Comparison of ENCODE assay signal across 28 mouse cellular contexts in the genomic region with DNA sequence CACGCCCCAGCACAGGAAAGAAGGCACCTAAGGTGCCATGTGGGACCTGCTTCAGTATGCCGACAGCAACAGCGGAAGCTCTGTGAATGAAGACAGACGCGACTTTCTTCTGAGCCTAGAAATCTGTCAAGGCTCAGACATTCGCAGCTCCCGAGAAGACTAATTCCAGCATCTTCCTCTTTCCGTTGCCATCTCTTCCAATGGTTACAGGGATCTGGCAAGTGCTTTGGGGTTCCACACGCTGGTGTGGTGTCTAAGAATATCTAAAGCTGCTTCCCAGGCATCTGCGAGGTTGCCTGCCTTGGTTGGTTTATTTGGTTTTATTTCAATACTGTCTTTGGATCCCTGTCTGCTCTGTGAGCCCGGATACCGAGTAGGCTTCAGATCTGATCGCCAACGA.
DNase-seq lines count a peak whose midpoint lies in the region; ATAC-seq and TF ChIP-seq lines count a peak whose summit lies in the region.
"Had no signal": no experiment of that assay in that cellular context is flagged by ENCODE, and none has a peak within 500 bp of the region (broad histone marks: within the 10 kb centered on the region; RNA-seq: fewer than 3 reads in every experiment).

No protein-coding gene starts in this region.

- H3K36me3 ChIP-seq in forebrain, embryonic 16.5 days (ENCODE audit: control insufficient read depth, insufficient read depth): no peaks in the 10 kb centered on the region
- peaks cover 10% of the 10 kb centered on the region; the same call in 1 of the 2 replicates for H3K36me3 ChIP-seq in forebrain, embryonic 13.5 days (ENCODE audit: poor library complexity, severe bottlenecking)
- H3K36me3 ChIP-seq in midbrain, embryonic 11.5 days (ENCODE audit: control insufficient read depth, insufficient read depth, low read length): peaks cover 4% of the 10 kb centered on the region; the same call in 1 of the 2 replicates
- no peaks in the 10 kb centered on the region for H3K36me3 ChIP-seq in midbrain, embryonic 15.5 days (replicated peaks)

- no peak for DNase-seq in layer of hippocampus, adult 2 months (ENCODE audit: low spot score in 2 of 2)
- DNase-seq in layer of hippocampus, adult 18-20 months (ENCODE audit: low spot score in 2 of 2): no peak
- DNase-seq in midbrain, embryonic 11.5 days (ENCODE audit: low spot score, missing footprints): peak; percentile 54
- DNase-seq in brain, adult 2 months (ENCODE audit: low read depth, low spot score): peak; percentile 77
- DNase-seq: adrenal gland, postnatal 10 days; adrenal gland, postnatal 36 days; cerebellum, adult 11 months; cerebellum, adult 2 months; cerebellum, adult 9-11 months; gastrocnemius, postnatal 10 days; gastrocnemius, postnatal 36 days; heart, adult 2 months; heart, postnatal 14 days; heart, postnatal 4 days had no signal

- no peak for TF ChIP-seq CTCF in layer of hippocampus, adult 2 months (conservative IDR thresholded peaks at IDR 0.05)

- WGBS in forebrain, embryonic 16.5 days: 86% methylated on average over 14 of the region's 14 CpGs
- WGBS in forebrain, embryonic 13.5 days: 91% methylated on average over 14 of the region's 14 CpGs
- WGBS in midbrain, embryonic 11.5 days: 90% methylated on average over 14 of the region's 14 CpGs
- 91% methylated on average over 14 of the region's 14 CpGs for WGBS in midbrain, embryonic 15.5 days

- no peak overlapping the region for H3K9ac ChIP-seq in forebrain, embryonic 16.5 days (replicated peaks; ENCODE audit: low read depth, low read length)
- H3K9ac ChIP-seq in forebrain, embryonic 13.5 days: no peak overlapping the region
- no peak overlapping the region for H3K9ac ChIP-seq in midbrain, embryonic 11.5 days (ENCODE audit: low read length)
- H3K9ac ChIP-seq in midbrain, embryonic 15.5 days: no peak overlapping the region
- H3K9ac ChIP-seq: embryonic facial prominence, embryonic 12.5 days; embryonic facial prominence, embryonic 15.5 days; heart, embryonic 13.5 days; hindbrain, embryonic 14.5 days had no signal

- H3K27ac ChIP-seq in forebrain, embryonic 16.5 days (ENCODE audit: low read length): peak overlapping the region; percentile 60
- no peak overlapping the region for H3K27ac ChIP-seq in forebrain, embryonic 13.5 days
- H3K27ac ChIP-seq in layer of hippocampus, adult 2 months: peak overlapping the region; percentile 46
- no peak overlapping the region for H3K27ac ChIP-seq in midbrain, embryonic 11.5 days (ENCODE audit: low read depth, low read length)
- H3K27ac ChIP-seq in midbrain, embryonic 15.5 days: no peak overlapping the region
- H3K27ac ChIP-seq: embryonic facial prominence, embryonic 12.5 days; embryonic facial prominence, embryonic 15.5 days; heart, adult 2 months; heart, embryonic 10.5 days; heart, embryonic 13.5 days; hindbrain, embryonic 14.5 days; hindbrain, postnatal 0 days had no signal

- ATAC-seq in forebrain, embryonic 16.5 days: no peak
- ATAC-seq in forebrain, embryonic 13.5 days: no peak
- ATAC-seq in midbrain, embryonic 11.5 days (ENCODE audit: low FRiP score): no peak
- ATAC-seq in midbrain, embryonic 15.5 days (replicated peaks): no peak
- ATAC-seq in inflammation-experienced regulatory T-cells, adult 6 months: no peak
- ATAC-seq: forebrain, embryonic 14.5 days; hindbrain, postnatal 0 days; Patski had no signal

- H3K27me3 ChIP-seq in forebrain, embryonic 16.5 days (replicated peaks; ENCODE audit: control insufficient read depth, insufficient read depth, low read length): no peaks in the 10 kb centered on the region
- H3K27me3 ChIP-seq in forebrain, embryonic 13.5 days: no peaks in the 10 kb centered on the region
- no peaks in the 10 kb centered on the region for H3K27me3 ChIP-seq in midbrain, embryonic 11.5 days (ENCODE audit: control insufficient read depth, insufficient read depth, low read length)
- H3K27me3 ChIP-seq in midbrain, embryonic 15.5 days (replicated peaks): no peaks in the 10 kb centered on the region
- H3K27me3 ChIP-seq: CH12.LX; embryonic facial prominence, embryonic 12.5 days; embryonic facial prominence, embryonic 15.5 days; heart, embryonic 13.5 days; Patski had no signal

- no peak overlapping the region for H3K4me3 ChIP-seq in forebrain, embryonic 16.5 days (replicated peaks; ENCODE audit: low read length)
- H3K4me3 ChIP-seq in forebrain, embryonic 13.5 days: no peak overlapping the region
- H3K4me3 ChIP-seq in layer of hippocampus, adult 2 months: no peak overlapping the region
- H3K4me3 ChIP-seq in midbrain, embryonic 11.5 days (ENCODE audit: low read depth, low read length): no peak overlapping the region
- no peak overlapping the region for H3K4me3 ChIP-seq in midbrain, embryonic 15.5 days
- H3K4me3 ChIP-seq: embryonic facial prominence, embryonic 12.5 days; embryonic facial prominence, embryonic 15.5 days; heart, adult 2 months; heart, embryonic 10.5 days; heart, embryonic 13.5 days had no signal

- H3K9me3 ChIP-seq in forebrain, embryonic 16.5 days (ENCODE audit: control insufficient read depth, low read length): no peaks in the 10 kb centered on the region
- H3K9me3 ChIP-seq in forebrain, embryonic 13.5 days (replicated peaks): no peaks in the 10 kb centered on the region
- no peaks in the 10 kb centered on the region for H3K9me3 ChIP-seq in midbrain, embryonic 11.5 days (ENCODE audit: control insufficient read depth, low read length)
- no peaks in the 10 kb centered on the region for H3K9me3 ChIP-seq in midbrain, embryonic 15.5 days
- H3K9me3 ChIP-seq: embryonic facial prominence, embryonic 12.5 days; embryonic facial prominence, embryonic 15.5 days; G1E; heart, embryonic 10.5 days had no signal

- no peak overlapping the region for H3K4me2 ChIP-seq in forebrain, embryonic 16.5 days (ENCODE audit: low read length)
- H3K4me2 ChIP-seq in forebrain, embryonic 13.5 days: no peak overlapping the region
- no peak overlapping the region for H3K4me2 ChIP-seq in midbrain, embryonic 11.5 days
- no peak overlapping the region for H3K4me2 ChIP-seq in midbrain, embryonic 15.5 days
- H3K4me2 ChIP-seq: embryonic facial prominence, embryonic 12.5 days; embryonic facial prominence, embryonic 15.5 days; heart, embryonic 13.5 days; hindbrain, embryonic 14.5 days had no signal

- peaks cover 11% of the 10 kb centered on the region for H3K4me1 ChIP-seq in forebrain, embryonic 16.5 days (replicated peaks; ENCODE audit: control insufficient read depth, insufficient read depth, low read length)
- peaks cover 7% of the 10 kb centered on the region for H3K4me1 ChIP-seq in forebrain, embryonic 13.5 days
- H3K4me1 ChIP-seq in midbrain, embryonic 11.5 days (ENCODE audit: control insufficient read depth, insufficient read depth, low read length): no peaks in the 10 kb centered on the region
- H3K4me1 ChIP-seq in midbrain, embryonic 15.5 days: 0 out of 2 replicates have a peak, but pooled peaks cover 5% of the 10 kb centered on the region
- H3K4me1 ChIP-seq: embryonic facial prominence, embryonic 12.5 days; embryonic facial prominence, embryonic 15.5 days; heart, embryonic 10.5 days; heart, embryonic 13.5 days had no signal

Comparison
In these comparisons a context has a peak if more than half of its experiments do, and no peak if none do; other contexts are left out.
1. H3K27ac ChIP-seq: peak in forebrain, embryonic 16.5 days (single experiment) and layer of hippocampus, adult 2 months (single experiment); none in forebrain, embryonic 13.5 days (single experiment), midbrain, embryonic 11.5 days (single experiment) and midbrain, embryonic 15.5 days (single experiment).
2. DNase-seq: peak in midbrain, embryonic 11.5 days (single experiment) and brain, adult 2 months (single experiment); none in layer of hippocampus, adult 2 months (0 of 2) and layer of hippocampus, adult 18-20 months (0 of 2).